Mouse (Mus musculus) midbrain, embryonic 15.5 days (tissue): ENCODE measurements around the gene Pank2. TPM values are rescaled to one million over a fixed set of nuclear protein-coding genes. Genes with fewer than 3 reads are reported as not detected.

Experiments used
- ATAC-seq: fragments of 200-750 bp; cut with Nextera tagmentation; replicated peaks from 2 replicates; pipeline ENCODE4 v1.8.0; 2017; ENCODE audit warnings: moderate TSS enrichment
- H3K27ac ChIP-seq: fragments of 300-500 bp; sonication (generic); 2 replicates; pipeline ENCODE4 v1.5.1; 2015; ENCODE audit warnings: mild to moderate bottlenecking, inconsistent platforms
- H3K27me3 ChIP-seq: fragments of 300-500 bp; sonication (generic); replicated peaks from 2 replicates; pipeline ENCODE4 v1.6.1; 2015; ENCODE audit warnings: inconsistent platforms
- H3K36me3 ChIP-seq: fragments of 300-500 bp; sonication (generic); replicated peaks from 2 replicates; pipeline ENCODE4 v1.6.1; 2015; ENCODE audit warnings: inconsistent platforms
- H3K4me1 ChIP-seq: fragments of 300-500 bp; sonication (generic); 2 replicates; pipeline ENCODE4 v1.6.1; 2015; ENCODE audit warnings: inconsistent platforms
- H3K4me2 ChIP-seq: fragments of 300-500 bp; sonication (generic); 2 replicates; pipeline ENCODE4 v1.6.1; 2015; ENCODE audit warnings: inconsistent platforms, mild to moderate bottlenecking, moderate library complexity
- H3K4me3 ChIP-seq: fragments of 300-500 bp; sonication (generic); 2 replicates; pipeline ENCODE4 v1.5.1; 2015; ENCODE audit warnings: mild to moderate bottlenecking, inconsistent platforms
- H3K9ac ChIP-seq: fragments of 300-500 bp; sonication (generic); 2 replicates; pipeline ENCODE4 v1.6.1; 2015; ENCODE audit warnings: mild to moderate bottlenecking, inconsistent platforms
- H3K9me3 ChIP-seq: fragments of 300-500 bp; sonication (generic); 2 replicates; pipeline ENCODE4 v1.6.1; 2016; ENCODE audit warnings: inconsistent platforms
- WGBS: fragments of 180-500 bp; shearing (Covaris S2); methylation state at CpG from one replicate; pipeline ENCODE4 v1.1.7; 2015; ENCODE audit warnings: mixed read lengths; 5-methylcytosine and 5-hydroxymethylcytosine counted together
- polyA plus RNA-seq: library from polyadenylated mRNA; unstranded; fragments of >200 nt; fragmentation: Nextera tagmentation; extraction: Ambion mirVana; gene quantifications from 2 replicates; pipeline ENCODE4 v1.2.1, GENCODE M21; 2015

The Pank2 gene
- polyA plus RNA-seq, 1 experiment from 2014 or later: 24.7 TPM

DNA sequence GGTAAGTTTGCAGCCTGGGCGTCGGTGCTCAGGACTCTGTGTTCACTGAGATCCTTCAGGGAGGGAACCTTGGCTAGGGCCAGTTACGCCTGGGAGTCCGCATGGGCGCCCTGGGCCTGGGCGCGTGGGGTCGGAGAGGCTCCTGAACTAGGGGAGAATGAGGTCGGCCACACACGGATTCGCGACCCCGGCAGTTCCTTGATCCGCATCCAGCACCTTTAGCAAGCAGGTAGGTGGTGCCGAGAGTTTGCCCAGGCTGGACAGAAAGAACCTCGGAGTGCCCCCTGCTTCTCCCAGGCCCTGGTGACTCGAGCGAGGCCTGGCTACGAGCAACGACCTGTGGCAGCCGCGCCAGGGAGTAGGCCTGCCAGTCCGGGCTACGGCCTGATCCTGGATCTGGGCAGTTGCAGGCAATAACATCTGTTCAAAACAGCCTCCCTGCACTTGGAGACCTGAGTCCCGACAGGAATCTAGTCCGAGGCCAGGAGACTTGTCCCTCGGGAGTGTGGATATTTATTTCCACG lies 28.1 kb upstream of the Pank2 start:
- Histone ChIP-seq H3K27me3 (no peaks in the 10 kb centered on the region), H3K4me3 (peak overlapping the region; percentile 49), H3K9ac (peak overlapping the region; percentile 47), H3K9me3 (no peaks in the 10 kb centered on the region), H3K4me1 (peaks cover 10% of the 10 kb centered on the region), H3K36me3 (no peaks in the 10 kb centered on the region), H3K27ac (0 out of 2 replicates have a peak overlapping the region, but pooled peaks have one; percentile 15), H3K4me2 (peak overlapping the region; percentile 95)
- 10% methylated on average over 28 of the region's 28 CpGs for WGBS
- peak; percentile 45 for ATAC-seq

DNA sequence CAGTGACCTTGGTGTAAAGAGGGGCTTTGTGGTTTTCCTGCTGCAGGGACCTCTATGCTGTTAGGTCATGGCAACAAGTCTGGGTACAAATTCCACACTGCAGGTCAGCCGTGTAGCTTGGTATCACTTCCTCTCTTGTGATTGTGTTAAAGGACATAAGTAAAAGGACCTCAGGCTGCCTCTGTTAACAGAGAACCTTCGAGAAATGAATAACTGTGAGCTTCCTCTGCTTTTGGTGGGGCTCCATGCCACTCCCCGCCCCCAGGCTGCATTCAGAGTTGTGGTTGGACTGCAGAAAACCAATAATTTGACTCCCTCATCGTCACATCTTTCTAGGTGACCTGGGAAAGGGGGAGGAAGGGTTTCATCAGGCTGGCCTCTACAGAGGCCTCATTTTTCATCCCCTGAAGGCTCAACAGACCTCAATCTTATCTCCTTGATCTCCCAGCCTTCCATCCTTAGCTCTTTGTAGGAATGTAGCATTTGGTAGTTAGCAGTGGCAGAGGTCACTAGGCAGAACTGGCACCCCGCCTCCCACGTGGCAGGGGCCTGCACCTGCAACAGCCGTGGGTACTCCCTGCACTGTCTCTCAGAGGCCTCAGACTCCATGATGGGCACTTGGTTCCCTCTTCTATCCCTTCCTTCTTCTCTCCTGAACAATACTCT lies 27.2 kb upstream of the Pank2 start:
- Histone ChIP-seq H3K36me3 (no peaks in the 10 kb centered on the region), H3K27ac (no peak overlapping the region), H3K9ac (no peak overlapping the region), H3K4me3 (no peak overlapping the region), H3K4me1 (peaks cover 10% of the 10 kb centered on the region), H3K9me3 (no peaks in the 10 kb centered on the region), H3K4me2 (0 out of 2 replicates have a peak overlapping the region, but pooled peaks have one; percentile 95), H3K27me3 (no peaks in the 10 kb centered on the region)
- no peak for ATAC-seq
- WGBS: 86% methylated on average over 7 of the region's 7 CpGs

DNA sequence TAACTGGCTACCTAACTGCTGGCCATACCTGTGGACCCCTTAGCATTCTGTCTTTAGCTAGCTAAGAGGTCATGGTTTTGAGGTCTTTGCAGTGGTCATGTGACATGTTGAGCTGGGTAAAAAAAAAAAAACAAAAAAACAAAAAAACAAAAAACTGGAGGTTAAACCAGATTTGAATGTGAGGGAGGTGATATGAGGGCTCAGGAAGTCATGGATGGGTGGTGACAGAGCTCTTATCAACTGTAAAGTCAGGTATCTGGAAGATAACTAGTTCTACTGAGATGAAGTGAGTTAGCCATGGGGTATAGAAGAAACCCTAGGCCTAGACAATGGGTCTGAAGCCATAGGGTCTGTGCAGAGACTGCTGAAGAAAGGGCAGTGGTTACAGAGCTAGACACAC lies 20.1 kb upstream of the Pank2 start:
- Histone ChIP-seq H3K27me3 (no peaks in the 10 kb centered on the region), H3K9me3 (no peaks in the 10 kb centered on the region), H3K4me3 (no peak overlapping the region), H3K4me1 (no peaks in the 10 kb centered on the region), H3K4me2 (no peak overlapping the region), H3K27ac (no peak overlapping the region), H3K9ac (no peak overlapping the region), H3K36me3 (0 out of 2 replicates have a peak, but pooled peaks cover 5% of the 10 kb centered on the region)
- no peak for ATAC-seq

DNA sequence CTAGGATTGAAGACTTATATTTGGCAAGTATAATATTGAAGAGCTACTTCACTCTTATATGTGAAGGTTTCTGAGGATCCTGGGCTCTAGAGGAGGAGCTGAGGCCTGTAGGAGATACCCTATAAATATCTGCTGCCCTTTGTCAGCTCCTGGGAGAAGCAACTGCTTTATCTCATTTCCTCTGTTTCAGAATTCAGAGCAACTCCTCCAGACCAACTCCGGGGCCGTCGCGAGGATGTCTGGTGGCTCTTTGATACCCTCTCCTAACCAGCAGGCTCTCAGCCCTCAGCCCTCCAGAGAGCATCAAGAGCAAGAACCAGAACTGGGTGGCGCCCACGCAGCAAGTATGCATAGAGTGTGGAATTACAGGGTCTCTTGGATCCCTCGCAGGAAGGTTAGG lies 19.4 kb upstream of the Pank2 start:
- H3K27ac ChIP-seq: no peak overlapping the region
- H3K9ac ChIP-seq: no peak overlapping the region
- no peaks in the 10 kb centered on the region for H3K9me3 ChIP-seq
- no peak overlapping the region for H3K4me2 ChIP-seq
- H3K4me1 ChIP-seq: no peaks in the 10 kb centered on the region
- no peak for ATAC-seq
- 0 out of 2 replicates have a peak, but pooled peaks cover 5% of the 10 kb centered on the region for H3K36me3 ChIP-seq
- no peak overlapping the region for H3K4me3 ChIP-seq
- WGBS: 92% methylated on average over 7 of the region's 7 CpGs
- H3K27me3 ChIP-seq: no peaks in the 10 kb centered on the region

DNA sequence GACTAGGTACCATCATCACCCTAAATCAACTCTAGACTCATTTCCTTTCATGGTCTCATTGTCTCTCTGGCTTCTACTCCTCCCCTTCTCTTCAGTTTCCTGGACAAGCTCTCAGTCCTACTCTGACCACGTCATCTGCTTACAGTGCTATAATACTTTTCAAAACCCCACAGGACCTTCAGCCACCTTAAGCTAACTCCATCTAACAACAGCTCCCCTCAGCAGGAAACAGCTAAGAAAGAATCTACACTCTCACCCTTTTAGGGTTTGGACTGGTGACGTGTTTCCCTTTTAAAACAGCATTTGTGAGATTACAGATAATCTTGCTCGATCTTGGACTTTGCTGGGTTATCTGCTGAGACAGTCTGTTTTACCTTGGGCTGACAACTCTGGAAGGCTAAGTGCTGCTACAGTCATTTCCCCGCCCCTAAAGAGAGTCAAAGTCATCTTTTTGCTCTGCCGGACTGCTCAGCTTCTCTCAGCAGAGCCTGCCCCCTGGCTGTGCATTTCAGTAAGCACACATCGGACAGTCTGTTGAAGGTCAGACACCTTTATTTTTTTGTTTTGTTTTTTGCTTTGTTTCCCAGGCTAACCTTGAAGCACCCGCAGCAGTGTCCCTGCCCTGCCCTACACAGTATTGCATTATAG lies 8.5 kb upstream of the Pank2 start:
- H3K4me2 ChIP-seq: no peak overlapping the region

DNA sequence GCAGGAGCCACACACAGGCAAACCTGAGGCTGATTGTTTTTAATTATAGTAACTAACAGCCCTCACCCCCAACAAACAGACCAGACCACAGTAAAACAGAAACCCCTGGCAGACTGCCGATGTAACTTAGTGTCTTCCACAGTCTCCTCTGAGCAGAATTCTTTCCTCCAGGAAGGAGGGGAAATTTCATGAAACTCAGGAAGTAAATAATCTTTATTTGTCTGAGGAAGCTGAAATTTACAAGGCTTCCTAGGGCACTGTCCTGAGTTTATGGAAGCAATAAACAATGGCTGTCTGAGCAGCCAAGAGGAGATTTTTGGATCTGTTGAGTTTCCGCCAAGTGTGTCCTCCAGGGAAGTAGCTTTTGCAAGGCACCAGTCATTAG lies 8.0 kb upstream of the Pank2 start:
- Histone ChIP-seq H3K4me1 (no peaks in the 10 kb centered on the region), H3K9me3 (no peaks in the 10 kb centered on the region), H3K4me3 (no peak overlapping the region), H3K27ac (no peak overlapping the region), H3K27me3 (no peaks in the 10 kb centered on the region), H3K36me3 (no peaks in the 10 kb centered on the region), H3K9ac (no peak overlapping the region), H3K4me2 (no peak overlapping the region)
- no peak for ATAC-seq
- 83% methylated on average over 2 of the region's 2 CpGs for WGBS

More for the DNA sequence above, 8.5 kb upstream of the Pank2 start:
- ATAC-seq: peak; percentile 69
- H3K9ac ChIP-seq: no peak overlapping the region
- H3K9me3 ChIP-seq: no peaks in the 10 kb centered on the region
- H3K27ac ChIP-seq: no peak overlapping the region
- no peaks in the 10 kb centered on the region for H3K4me1 ChIP-seq
- H3K4me3 ChIP-seq: no peak overlapping the region
- 28% methylated on average over 7 of the region's 7 CpGs for WGBS
- no peaks in the 10 kb centered on the region for H3K36me3 ChIP-seq
- no peaks in the 10 kb centered on the region for H3K27me3 ChIP-seq

DNA sequence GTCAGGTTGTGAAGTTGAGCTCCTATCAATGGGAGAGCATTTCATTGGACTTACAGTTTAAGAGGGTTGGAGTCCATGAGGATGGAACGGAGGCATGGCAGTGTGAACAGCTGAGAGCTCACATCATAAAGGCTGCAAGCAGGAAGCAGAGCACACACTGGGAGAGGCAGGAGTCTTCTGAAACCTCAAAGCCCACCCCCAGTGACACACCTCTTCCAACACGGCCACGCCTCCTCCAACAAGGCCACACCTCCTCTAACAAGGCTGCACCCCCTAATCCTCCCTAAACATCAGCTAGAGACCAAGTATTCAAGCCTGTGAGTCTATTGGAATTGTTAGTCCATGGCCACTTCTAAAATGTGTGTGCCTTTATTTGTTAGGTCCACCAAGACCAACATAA lies 6.6 kb upstream of the Pank2 start:
- Histone ChIP-seq H3K4me3 (no peak overlapping the region), H3K4me2 (no peak overlapping the region), H3K4me1 (peaks cover 4% of the 10 kb centered on the region; the same call in 1 of the 2 replicates), H3K27ac (no peak overlapping the region), H3K27me3 (no peaks in the 10 kb centered on the region), H3K9me3 (no peaks in the 10 kb centered on the region), H3K36me3 (no peaks in the 10 kb centered on the region), H3K9ac (no peak overlapping the region)
- WGBS: 57% methylated on average over 3 of the region's 3 CpGs
- ATAC-seq: no peak

DNA sequence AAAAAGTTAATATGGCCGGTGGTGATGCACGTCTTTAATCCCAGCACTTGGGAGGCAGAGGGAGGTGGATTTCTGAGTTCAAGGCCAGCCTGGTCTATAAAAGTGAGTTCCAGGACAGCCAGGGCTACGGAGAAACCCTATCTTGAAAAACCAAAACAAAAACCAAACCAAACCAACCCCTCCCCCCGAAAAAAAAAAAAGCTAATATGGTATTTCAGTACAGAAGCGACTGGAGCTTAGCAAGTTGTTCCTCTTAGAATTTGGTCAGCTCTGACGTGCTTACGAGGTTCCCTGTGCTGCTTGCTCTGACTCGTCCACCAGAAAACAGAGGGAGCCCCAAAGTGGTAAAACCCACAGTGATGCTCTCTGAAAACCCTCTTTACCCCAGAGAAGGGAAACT lies 3.6 kb upstream of the Pank2 start:
- 83% methylated on average over 8 of the region's 8 CpGs for WGBS
- no peaks in the 10 kb centered on the region for H3K36me3 ChIP-seq
- no peak overlapping the region for H3K4me2 ChIP-seq
- no peaks in the 10 kb centered on the region for H3K27me3 ChIP-seq
- no peaks in the 10 kb centered on the region for H3K9me3 ChIP-seq
- peaks cover 20% of the 10 kb centered on the region for H3K4me1 ChIP-seq
- no peak for ATAC-seq
- H3K4me3 ChIP-seq: no peak overlapping the region
- no peak overlapping the region for H3K9ac ChIP-seq
- no peak overlapping the region for H3K27ac ChIP-seq

DNA sequence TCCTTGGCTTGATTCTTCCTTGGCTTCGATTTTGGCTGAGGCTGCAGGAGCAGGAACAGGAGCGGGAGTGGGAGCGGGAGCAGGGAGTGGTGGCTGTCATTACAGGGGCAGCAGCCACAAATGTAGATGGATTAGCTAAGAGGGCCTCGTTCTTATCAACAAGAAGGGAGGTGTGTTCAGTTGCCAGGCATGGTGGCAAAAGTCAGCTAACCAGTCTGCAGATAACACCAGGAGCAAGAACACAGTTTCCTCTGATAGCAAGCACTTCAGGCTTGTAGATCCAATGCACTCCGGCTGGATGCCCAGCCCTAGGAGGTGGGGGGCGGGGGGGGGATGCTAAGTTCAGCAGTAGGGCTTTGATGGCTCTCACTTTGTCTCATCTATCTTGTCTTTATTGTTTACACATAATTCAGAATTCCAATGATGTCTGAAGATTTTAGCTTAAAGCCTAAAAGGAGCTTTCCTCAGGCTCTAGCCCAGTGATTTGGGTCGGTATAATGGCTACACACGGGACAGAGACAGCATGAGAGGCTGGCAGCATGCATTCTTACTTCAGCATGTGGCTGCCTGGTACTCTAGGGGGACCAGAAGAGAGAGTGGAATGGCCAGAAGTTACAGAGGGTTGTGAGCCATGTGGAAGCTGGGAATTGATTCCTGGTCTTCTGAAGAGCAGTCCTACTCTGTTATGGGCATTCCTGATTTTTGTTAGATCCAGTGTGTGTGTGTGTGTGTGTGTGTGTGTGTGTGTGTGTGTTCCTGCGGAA lies 1.6 kb upstream of the Pank2 start:
- ATAC-seq: no peak
- H3K4me1 ChIP-seq: peaks cover 37% of the 10 kb centered on the region
- no peaks in the 10 kb centered on the region for H3K36me3 ChIP-seq
- H3K4me2 ChIP-seq: no peak overlapping the region
- H3K4me3 ChIP-seq: no peak overlapping the region
- 0 out of 2 replicates have a peak overlapping the region, but pooled peaks have one; percentile 33 for H3K9ac ChIP-seq
- H3K27me3 ChIP-seq: no peaks in the 10 kb centered on the region
- no peaks in the 10 kb centered on the region for H3K9me3 ChIP-seq
- 63% methylated on average over 9 of the region's 9 CpGs for WGBS
- H3K27ac ChIP-seq: 0 out of 2 replicates have a peak overlapping the region, but pooled peaks have one; percentile 99

DNA sequence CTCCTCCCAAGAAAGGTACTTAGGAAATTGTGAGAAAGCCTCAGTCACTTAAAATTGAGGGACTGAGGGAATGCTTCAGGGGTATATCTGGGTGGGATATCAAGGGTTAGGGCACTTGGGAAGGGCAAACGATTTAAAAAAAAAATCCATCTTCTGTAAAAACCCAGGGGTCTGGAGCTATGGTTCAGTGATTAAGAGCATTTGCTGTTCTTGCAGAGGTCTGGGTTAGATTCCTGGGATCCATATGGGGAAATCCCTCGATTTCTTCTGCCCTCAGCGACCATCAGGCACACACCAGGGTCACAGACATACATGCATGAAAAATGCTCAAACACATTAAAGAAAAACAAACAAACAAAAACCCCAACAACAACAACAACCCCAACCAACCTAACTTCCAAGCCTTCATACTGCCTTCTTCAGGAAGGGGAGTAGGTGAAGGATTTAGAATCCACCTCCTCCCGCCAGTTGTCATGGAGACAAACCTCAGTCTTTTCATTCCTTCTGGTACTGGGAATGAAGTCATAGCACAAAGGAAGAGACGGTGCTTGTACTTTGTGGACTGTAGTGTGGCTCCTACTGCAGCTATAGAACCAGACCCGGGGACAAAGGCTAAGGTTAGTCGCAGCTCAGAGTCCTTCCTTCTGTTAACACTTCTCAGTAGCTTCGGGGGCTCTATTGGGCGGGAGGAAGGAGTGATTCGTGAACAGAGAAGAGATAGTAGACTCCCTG lies 648 bp upstream of the Pank2 start:
- peak overlapping the region; percentile 53 for H3K4me2 ChIP-seq
- peaks cover 37% of the 10 kb centered on the region for H3K4me1 ChIP-seq
- under 1% methylated on average over 10 of the region's 10 CpGs for WGBS
- H3K9me3 ChIP-seq: no peaks in the 10 kb centered on the region
- peak; percentile 84 for ATAC-seq
- H3K9ac ChIP-seq: peak overlapping the region; percentile 33
- peak overlapping the region; percentile 99 for H3K27ac ChIP-seq
- H3K27me3 ChIP-seq: no peaks in the 10 kb centered on the region
- H3K4me3 ChIP-seq: peak overlapping the region; percentile 95
- H3K36me3 ChIP-seq: no peaks in the 10 kb centered on the region

DNA sequence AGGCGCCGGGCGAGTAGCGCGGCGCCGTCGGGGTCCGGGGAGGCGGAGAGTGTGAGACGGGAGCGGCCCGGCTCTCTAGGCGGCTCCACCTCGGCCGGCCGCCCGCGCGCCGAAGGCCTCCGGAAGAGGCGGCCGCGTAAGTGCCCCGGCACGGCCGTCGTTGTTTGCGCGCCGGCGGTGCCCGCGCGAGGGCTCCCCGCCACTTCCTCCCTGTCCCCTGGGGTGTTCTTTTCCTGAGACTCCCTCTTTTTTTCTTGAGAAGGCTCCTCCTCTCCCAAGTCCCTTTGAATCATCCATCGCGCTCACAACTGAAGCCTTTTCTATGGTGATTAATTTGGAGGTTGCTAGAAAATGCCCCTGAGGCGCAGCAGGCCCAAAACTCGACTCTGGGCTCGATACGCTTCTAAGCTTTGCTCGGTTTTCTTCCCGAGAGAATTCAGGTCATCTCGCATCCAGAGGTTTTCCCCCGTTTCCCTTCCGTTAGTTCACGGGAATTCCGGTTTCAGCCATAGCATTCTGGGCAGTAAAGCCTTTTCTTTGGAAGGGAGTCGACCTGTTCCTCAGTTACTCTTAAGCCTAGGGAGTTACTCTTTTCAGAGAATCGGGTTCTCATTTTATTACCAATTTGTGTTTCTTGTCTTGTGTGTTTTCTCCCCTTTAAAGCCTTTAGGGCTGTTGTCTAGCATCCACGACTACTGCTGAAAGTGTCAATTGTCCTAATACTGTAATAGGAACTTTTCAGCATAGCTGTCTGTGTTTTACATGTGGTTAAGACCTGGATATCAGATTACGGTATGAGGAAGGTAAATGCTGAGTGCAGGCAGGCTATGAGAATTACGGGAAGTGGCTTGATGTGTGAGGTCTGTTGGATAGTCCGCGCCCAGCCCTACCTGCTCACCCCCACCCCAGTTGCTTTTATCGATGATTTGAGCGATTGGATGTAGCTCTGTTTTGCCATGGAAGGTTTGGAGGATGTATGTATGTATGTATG lies 680 bp downstream of the Pank2 start:
- peak overlapping the region; percentile 97 for H3K9ac ChIP-seq
- WGBS: under 1% methylated on average over 53 of the region's 59 CpGs
- peak overlapping the region; percentile 95 for H3K4me3 ChIP-seq
- peak overlapping the region; percentile 99 for H3K27ac ChIP-seq
- H3K4me2 ChIP-seq: peak overlapping the region; percentile 85
- no peaks in the 10 kb centered on the region for H3K27me3 ChIP-seq
- no peaks in the 10 kb centered on the region for H3K36me3 ChIP-seq
- no peaks in the 10 kb centered on the region for H3K9me3 ChIP-seq
- peaks cover 37% of the 10 kb centered on the region for H3K4me1 ChIP-seq
- peak; percentile 79 for ATAC-seq
